Mouse (Mus musculus) right cerebral cortex, postnatal 4 days (tissue): ENCODE measurements around the gene Erbb4.

Source experiments
- DNase-seq: peaks from one replicate; pipeline ENCODE4 v3.0.0-alpha.2; 2022

The Erbb4 gene

DNA sequence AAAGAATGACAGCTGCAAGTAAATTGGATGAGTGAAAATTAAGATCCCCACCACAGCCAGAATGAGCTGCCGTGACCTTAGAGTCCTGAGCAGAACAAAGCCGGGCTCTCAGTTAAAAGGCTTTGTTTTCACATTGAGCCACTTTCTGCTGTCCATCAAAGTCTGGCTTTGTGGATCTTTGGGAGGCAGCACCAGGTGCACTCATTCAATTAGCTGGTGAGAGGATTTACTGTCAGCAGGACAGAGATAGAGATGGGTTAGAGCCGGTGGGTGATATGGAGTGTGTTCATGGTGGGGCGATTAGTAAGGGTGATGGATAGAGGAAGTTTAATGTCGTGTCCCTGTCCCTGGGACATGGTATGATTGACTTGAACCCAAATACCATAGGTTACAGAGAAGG, 1060.7 kb downstream of the Erbb4 start:
- no peak for DNase-seq

- DNase-seq: peak; percentile 12
These were observed 1061.3 kb downstream of the Erbb4 start for GRCm38 (mm10) chr1:68046551-68046970.

DNA sequence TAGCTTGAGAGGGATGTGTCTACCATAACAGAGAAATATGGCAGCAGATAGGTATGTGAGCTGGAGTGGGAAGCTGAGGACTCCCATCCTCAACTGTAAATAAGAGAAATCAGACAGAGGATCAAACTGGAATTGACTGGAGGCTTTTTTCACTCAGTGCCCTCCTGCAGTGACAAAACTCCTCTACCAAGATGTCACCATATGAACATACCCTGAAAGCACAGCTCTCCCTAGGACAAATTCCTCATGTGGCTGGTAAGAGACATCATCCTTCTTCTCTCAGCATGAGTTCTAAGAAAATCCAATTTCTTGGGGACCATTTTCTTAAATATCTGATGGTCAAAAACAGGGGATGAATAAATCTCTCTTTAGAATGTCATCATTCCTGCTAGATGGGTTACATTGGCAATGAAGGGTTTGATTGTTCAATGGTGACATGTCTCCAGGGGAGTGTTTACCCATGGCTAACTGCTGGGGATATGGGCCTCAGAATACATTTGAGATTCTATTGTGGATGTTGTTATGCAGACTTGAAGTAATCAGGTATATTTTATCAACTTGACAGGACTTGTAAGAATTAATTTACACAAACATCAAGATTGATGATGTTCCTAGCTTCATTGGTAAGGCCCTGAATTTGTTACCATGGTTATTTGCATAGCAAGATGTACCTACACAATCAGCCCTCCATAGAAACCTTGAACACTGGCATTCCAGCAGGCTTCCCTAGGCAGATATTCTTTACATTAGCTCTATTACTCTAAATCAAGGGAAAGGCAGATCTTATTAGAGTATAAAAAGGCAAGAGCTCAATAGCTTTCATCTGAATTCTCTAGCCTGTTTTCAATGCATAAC, 1083.5 kb downstream of the Erbb4 start:
- DNase-seq: no peak

- DNase-seq: no peak
These were observed 1087.8 kb downstream of the Erbb4 start for GRCm38 (mm10) chr1:68020020-68020419.

GRCm38 (mm10) chr1:68019618-68020017, 1088.2 kb downstream of the Erbb4 start:
- no peak for DNase-seq
